Mouse (Mus musculus): ENCODE measurements around the gene Nol9.

DNA sequence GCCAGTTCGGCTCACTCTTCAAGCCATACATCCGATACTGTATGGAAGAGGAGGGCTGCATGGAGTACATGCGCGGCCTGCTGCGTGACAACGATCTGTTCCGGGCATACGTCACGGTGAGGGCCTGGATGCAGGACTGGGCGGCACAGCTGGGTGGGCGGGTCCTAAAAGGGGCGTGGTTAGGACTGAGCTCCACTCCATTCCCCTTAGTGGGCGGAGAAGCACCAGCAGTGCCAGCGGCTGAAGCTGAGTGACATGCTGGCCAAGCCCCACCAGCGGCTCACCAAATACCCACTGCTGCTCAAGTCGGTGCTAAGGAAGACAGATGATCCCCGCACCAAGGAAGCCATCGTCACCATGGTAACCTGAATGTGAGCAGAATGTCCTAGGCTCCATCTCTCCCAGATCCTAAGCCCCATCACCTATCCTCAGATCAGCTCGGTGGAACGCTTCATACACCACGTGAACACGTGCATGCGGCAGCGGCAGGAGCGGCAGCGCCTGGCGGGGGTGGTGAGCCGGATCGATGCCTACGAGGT, 68.9 kb downstream of the Nol9 start:
- TF ChIP-seq EP300 (IDR thresholded peaks at IDR 0.05) (no peak), CTCF (IDR thresholded peaks at IDR 0.05) (no peak)
